Mouse (Mus musculus) erythroblast, adult 5-6 weeks (primary cell): ENCODE measurements around the gene Wdr82. TPM values are rescaled to one million over a fixed set of nuclear protein-coding genes. Genes with fewer than 3 reads are reported as not detected.
A peak's percentile ranks its signal among the peaks of the same experiment; 100 is the strongest.
"Not testable (repeated sequence)": the region's sequence is repeated elsewhere in the genome, so short reads cannot be mapped to it uniquely, and the experiment has no call there.

Source experiments
- ATAC-seq: replicated peaks from 2 replicates; pipeline ENCODE4 v1.8.0; 2016; ENCODE audit warnings: moderate number of reproducible peaks, mild to moderate bottlenecking, moderate TSS enrichment, inconsistent platforms; ENCODE audit not compliant: poor library complexity, low FRiP score, severe bottlenecking
- total RNA-seq, 2 experiments: library from RNA; stranded (forward) in 1 of 2; stranded (reverse) in 1 of 2; fragments of 150-400 nt in 1 of 2; fragments of 200-764, 138-1000 nt in 1 of 2; gene quantifications; 2 replicates each; pipeline versions ENCODE4 v1.2.3 to v1.2.4; 2015 to 2017; ENCODE audit warnings: low replicate concordance in 2 of 2

The Wdr82 gene
- total RNA-seq, 2 experiments from 2014 or later, result 16.5 to 23.3 TPM

DNA sequence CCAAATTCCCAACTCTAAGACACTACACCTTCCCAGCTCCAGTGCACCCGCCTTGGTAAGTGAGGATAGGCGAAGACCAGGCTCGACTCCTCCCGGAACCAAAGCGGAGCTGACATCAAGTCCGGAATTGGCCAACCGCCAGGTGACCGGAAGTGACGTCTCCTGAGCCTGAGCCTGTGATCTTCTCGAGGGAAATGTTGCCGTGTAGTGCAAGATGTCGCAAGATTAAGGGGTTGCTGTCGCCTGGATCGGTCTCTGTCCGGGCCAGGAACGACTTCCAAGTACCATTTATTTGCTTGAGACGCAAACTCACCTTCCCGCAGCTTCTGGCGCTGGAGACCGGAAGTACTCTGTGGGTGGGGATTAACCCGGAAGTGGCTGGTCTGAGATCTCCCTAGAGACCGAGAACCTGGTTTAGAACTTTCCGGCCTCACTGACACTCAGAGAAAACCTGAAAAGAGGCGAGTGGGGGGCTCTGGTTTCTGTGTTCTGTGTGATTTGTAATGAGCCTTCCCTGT is 10.9 kb upstream of the Wdr82 start:
- peak; percentile 91 for ATAC-seq

DNA sequence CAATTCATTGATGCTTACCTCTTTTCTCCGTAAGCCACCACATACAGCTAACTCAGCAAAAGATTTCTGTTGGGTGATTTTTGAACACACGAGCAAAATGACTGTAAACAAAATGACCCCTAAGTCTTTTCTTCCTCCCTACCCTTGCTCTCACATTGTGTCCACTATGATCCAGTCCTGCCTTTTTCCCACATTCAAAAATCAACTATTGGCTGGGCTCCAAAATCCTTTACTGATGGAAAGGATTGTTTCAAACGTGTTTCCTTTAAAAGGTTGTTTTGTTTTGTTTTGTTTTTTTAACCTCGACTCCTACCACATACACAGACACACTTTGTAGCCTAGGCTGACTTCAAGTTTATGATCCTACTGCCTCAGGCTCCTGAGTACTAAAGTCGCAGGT is 10.3 kb upstream of the Wdr82 start:
- no peak for ATAC-seq

DNA sequence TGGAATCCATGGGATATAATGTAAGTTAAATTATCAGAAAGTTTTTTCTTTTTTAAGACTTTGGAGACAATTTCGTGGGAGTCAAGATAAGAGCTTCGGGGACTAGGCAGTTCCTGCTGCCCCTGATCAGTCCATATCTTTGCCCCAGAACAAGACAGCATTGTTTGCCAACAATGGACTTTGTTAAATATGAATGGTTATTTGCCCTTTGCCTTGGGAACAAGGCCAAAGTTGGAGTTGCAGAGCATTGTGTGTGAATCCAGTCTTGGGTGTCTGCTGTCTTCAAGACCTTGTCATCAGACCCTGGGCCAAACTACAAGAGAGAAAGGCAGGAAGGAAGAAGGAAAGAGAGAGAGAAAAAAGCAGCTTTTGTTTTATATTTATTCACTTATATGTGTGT is 4.0 kb upstream of the Wdr82 start:
- no peak for ATAC-seq

DNA sequence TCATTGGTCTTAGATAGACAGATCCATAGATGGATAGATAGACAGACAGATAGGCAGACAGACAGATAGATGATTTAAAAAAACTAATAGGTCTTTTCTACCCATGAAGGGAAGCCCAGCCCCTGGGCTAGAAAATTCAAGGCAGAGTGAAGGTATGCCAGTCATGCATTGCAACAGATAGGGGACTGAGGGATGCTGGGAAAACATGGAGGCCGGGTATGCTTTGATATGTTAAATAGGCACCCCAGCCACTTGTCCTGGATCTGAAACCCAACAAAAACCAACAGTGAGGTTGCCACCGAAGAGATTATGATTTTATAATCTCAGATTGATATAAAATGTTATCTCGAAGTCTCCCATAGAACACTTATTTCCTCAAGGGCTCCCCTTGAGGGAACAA is 3.5 kb upstream of the Wdr82 start:
- ATAC-seq, result no peak

DNA sequence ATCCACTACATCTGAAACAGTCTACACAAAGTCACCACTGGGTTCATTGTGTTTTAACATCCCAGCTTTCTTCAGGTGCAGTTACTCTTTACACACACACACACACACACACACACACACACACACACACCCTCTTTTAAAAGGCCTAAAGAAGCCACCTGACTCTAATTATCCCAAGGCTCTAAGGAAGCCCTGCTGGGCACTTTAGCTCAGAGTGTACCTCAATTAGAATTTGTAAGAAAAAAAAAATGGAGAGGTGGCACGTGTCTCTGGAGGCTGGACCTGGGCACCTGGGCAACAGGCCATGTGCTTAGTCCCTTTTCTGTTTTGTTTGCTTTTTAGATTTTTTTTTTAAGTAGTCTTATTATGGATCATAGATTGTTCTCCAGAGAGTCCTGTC is 3.0 kb upstream of the Wdr82 start:
- ATAC-seq, result no peak

DNA sequence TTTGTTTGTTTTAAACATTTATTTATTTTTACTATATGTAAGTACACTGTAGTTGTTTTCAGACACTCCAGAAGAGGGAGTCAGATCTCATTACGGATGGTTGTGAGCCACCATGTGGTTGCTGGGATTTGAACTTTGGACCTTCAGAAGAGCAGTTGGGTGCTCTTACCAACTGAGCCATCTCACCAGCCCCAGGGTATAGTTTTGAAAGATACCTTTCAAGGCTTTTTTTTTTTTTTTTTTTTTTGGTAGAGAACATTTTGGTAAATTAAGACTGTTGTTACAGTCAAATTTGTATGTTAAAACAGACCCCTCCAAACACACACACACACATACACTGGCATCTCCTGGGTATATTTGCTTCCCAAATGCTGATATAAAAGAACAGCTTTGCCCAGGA is 1.7 kb upstream of the Wdr82 start:
- not testable (repeated sequence) for ATAC-seq

DNA sequence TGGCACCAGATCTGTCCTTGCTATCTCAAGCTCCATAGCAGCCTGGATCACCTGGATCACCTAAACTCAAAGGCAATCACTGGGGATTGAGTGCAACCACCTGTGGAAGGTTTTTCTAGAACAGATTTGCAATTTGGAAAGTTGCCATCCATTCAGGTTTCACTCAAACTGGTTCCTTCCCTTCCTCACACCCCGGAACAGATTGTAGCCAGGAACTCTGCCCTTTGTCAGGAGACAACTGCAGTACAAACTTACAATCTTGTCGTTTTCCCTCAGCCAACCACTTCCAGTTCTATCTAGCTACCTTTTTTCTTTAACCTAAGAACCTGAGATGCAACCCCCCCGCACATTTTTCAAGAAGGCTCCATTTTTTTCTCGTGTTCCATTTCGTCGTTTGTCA is 811 bp upstream of the Wdr82 start:
- ATAC-seq, result no peak

DNA sequence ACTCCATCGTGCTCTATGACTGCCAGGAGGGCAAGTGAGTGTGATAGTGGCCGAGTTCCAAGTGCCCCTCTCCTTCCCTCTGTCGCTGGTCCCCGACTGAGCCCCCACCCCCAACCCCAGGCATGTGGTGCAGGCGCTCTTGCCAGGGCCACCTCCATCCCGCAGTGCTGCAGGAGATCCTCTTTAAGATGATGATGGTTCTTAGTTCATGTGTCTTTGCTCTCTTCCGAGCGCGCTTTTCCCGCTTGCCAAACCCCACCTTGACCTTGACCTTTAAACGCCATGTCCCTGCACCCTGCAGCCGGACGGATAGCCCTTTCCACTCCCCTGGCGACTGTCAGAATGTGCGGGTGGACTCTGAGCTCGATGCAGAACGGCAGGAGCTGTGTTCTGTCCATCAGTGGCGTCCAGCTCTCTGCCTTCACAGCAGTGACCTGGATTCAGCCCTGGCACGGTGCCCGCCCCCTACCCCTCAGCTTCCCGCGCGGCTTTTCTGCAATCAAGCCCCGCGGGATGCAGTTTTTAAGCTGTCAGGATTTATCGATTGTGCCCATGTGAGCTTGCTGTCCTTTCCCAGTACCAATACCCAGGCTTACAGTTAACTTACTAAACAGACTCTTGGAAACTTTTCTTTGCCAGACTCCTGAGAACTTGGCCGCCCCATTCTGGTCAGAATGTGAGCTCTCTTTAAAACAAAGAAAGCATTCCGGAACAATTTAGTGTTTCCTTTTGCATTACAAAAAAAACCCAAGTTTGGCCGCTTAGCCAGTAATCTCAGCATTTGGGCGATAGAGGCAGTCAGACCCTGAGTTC is 824 bp downstream of the Wdr82 start:
- peak; percentile 26 for ATAC-seq

DNA sequence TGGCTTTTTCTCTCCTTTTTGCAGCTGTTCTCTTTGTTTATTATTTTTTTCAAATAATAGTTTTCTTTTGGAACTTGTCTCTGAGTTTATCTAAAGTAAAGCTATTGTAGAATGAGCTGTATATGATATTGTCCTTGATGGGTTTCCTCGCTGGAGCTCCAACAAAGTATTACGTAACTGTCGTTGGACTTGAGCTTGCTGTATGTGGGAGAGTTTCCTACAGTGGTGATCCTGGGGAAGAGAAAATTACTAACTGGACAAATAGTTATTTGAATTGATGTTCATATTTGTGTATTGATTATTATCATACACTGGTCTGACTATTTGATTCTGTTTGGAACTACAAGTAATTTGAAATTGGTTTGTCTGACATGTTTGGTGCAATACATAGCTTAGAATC is 1.8 kb downstream of the Wdr82 start:
- no peak for ATAC-seq

DNA sequence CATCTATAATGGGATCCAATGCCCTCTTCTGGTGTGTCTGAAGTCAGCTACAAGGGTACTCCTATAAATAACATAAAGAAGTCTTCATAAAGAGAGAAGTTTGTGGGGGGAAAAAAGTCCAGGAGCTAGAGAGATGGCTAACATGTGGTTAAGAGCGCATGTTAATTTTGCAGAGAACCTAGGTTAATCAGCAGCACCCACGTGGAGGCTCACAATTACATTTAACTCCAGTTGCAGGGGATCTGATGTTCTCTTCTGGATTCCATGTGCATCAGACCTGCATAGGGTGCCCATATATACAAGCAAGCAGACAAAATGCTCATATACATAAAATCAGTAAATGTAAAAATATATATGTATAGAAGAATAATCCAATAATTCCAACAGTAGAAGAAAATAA is 2.6 kb downstream of the Wdr82 start:
- ATAC-seq, result no peak

DNA sequence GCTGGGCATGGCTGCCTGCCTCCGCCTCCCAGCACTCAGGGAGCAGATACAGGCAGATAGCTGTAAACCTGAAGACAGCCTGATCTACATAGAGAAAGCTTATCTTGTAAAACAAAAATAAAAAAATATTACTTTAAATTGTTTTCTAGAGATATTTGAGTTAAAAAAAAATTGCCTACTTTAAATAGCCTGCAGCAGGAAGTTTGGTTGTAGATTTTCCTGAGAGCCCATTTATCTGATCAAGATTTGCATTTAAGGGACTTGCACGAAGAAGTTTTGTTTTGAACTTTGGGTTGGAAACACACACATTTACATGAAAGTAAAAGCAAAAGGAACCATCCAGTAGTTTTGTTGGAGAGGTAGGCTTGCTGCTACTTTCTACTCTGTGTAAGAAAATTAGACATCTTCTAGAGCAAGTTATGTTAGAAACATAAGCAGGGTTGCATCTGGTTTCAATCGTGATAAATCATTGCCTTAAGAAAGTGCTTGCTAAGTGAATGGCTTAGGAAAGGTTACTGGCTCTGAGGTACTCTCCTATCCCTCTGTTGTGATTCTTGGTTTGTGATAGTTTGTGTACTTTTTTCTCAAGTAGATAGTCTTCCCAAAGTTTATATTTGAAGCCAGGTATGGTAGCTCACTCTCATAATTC is 4.9 kb downstream of the Wdr82 start:
- ATAC-seq, result no peak

DNA sequence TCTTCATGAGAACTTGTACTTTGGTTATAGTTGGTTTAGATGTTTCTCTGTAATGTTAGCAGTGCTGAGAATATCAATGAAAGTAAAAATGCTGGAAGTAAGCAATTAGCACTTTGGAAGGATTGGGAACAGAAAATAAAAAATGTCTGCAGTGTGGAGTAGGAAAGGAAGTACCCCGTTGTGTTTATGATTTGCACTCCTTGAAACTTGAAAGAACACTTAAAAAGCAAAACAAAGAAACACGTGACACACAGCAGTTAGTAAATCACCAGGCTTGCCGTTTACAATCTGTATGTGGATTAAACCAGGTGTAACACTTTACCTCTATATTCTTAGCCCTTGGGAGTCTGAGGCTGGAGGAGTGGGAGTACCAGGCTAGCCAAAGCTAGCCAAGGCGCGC is 6.0 kb downstream of the Wdr82 start:
- no peak for ATAC-seq

DNA sequence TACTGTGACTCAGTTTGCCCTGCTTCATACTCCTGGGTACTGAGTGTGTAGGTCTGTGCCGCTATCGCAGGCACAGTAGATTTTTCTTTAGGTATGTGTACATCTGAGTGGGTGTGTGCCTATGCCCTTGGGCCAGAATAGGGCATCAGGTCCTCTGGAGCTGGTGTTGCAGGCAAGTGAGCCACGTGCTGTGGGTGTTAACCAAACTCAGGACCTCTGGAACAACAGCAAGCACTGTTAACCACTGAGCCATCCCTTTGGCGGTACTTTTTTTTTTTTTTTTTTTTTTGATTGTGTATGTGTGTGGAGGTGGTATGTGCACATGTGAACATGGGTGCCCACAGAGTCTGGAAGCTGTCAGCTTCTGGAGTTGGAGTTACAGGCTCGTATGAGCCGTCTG is 7.1 kb downstream of the Wdr82 start:
- no peak for ATAC-seq

DNA sequence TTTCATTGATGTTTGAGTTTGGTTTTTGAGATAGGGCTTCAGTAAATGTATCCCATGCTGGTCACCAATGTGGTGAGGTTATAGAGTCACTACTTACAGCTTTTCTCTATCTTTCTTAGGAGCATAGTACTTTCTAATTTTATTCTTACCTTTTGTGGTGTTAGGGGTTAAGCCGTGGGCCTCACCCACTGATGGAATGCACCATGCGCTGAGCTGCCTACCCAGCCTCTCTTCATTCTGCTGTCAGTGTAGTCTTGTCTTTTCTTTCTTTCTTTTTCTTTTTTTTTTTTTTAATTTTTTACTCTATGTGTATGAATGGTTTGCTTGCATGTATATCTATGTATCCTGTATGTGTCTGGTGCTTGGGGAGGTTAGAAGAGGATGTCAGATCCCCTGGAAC is 8.7 kb downstream of the Wdr82 start:
- ATAC-seq, result no peak

DNA sequence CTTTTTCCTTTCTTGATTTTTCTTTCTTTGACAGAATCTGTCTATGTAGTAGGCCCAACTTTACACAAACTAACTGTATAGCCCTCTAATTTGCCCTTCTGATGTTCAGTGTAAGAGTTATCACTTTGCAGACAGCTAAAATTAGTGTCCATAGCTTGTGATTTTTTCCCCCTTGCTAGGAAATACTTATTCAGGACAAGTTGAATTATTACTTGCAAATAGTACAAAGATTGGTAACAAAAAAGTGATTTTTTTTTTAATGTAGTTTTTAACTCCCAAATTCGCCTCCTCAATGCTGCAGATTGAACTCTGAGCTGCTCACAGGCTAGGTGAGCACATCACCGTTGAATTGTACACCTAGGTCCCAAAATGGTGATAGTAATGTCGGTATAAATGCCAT is 9.2 kb downstream of the Wdr82 start:
- no peak for ATAC-seq

DNA sequence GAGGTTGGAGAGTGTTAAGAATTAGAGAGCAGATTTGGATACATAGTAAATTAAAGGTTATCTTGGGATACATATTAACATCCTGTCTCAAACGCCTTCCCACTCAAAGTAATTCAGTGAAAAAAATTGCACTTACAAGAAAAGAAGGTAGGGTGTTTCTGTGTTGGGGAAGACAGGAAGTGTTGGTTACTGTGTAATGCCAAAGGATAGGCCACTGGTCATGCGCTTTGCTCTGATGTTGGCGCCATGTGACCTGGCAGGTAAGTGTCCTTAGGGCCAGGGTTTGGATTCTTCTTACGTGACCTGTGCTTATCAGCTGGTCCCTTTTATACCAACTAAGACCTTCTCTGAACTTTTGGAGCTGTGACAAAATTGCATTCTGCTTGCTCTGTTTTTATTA is 11.4 kb downstream of the Wdr82 start:
- ATAC-seq, result no peak

DNA sequence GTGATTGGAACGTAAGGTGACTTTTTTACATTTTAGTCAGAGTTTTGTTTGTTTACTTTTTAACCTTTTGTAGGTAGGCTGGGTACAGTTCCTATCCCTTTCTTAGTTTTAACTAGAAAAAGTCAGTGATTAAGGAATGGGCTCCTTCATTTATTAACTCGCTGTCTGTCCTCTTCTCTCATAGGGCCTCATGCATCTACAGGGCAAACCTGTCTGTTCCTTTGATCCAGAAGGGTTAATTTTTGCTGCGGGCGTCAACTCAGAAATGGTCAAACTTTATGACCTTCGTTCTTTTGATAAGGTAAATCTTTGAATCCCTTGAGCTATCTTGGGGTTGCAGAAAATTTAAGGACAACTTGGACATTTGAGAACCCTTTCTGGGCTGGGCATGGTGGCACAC is 13.3 kb downstream of the Wdr82 start:
- ATAC-seq, result no peak

DNA sequence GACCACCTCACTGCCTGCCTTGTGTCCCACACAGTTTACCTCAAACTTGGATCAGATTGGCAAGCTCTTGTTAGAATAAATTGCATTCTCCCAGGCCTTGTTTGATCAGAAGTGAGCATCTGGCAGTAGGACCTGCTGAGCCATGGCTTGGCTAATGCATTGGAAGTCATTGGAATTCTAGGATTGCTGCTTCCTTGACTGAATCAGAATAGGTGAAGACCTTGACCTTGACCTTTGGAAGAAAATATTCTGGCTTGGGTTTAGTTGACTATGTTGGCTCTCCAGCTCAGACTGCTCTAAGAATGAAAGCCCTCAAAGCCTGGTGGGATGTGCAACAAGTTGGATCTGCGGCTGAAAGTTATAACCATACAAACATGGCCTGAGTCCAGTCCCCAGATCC is 20.6 kb downstream of the Wdr82 start:
- no peak for ATAC-seq

DNA sequence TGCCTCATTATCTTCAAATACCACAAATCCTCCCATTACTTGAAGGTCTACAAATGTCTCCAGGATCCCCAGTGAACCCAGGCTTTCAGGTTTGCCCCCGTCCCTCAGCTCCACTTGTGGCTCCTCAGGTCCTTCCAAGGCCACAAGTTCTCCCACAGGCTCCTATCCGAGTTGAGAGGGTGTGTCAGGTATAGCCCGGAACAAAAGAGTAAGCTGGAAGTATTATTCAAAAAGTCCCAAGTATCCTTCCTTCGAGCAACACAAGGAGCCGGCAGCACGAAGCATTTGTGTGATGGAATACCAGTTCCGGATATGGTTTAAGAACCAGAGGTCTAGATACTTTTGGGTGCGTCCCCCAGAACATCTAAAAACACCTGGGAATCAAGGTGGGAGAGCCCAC is 21.3 kb downstream of the Wdr82 start:
- no peak for ATAC-seq

DNA sequence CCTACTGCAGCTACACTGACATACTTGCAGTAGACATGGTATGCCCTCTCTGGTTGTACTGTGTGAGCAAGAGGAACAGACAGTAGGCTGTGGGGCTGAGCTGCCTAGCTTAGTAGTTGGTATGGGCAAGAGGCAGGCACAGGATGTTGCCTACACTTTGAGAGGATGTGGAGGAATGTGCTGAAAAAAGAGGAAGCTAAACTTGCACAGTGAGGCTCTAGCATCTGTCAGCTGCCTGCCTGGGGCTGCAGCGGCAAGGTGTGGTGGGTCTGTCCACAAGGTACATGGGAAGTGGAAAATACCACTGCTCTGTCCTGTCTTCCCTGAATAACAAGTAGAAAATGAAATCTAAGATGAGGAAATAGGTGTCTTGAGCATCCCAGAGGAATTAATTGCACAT is 22.3 kb downstream of the Wdr82 start:
- no peak for ATAC-seq

DNA sequence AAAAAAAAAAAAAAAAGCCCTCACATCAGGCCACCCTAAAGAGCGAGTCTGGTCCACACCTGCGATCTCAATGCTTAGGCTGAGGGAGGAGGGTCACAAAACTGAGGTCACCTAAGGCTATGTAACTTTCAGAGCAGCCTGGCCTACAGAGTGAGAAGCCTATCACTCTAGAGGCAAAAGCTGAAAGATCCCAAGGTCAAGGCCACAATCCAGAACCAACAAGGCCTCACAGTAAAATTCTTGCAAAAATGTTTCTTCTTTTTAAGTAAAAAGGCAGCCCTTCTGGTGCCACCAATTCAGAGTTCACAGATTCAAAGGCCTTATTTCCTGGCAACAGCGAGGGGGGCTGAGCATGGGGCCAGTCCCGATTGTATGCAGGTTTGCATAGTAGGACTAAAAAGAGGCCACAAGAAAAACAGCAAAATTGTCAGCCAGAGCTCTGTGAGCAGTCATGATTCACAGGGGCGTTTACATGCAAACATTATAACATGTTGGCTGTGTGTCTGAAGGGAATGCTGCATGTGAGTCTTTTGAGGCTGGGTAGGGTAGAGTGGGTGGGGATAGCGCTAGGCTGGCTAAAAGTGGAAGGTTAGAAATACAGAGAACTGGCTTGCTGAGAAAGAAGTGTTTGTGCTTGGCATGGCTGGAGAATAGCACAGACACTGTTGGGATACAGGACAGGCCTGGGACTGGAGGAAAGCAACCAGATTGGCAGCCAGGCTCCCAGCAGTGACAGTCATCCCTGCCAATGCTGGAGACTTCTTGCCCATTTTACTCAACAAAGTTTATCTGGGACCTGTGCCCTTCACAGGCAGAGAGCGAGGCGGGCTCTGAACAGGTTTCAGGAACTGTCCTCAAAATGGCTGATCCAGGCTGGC is 23.4 kb downstream of the Wdr82 start:
- ATAC-seq, result no peak
